Mouse (Mus musculus) layer of hippocampus, postnatal 10 days (tissue): ENCODE data around the gene Dntt. TPM values are rescaled to one million over a fixed set of nuclear protein-coding genes. Genes with fewer than 3 reads are reported as not detected.
A peak's percentile ranks its signal among the peaks of the same experiment; 100 is the strongest.

ENCODE experiments used
- DNase-seq, 2 experiments: peaks; one replicate each; pipeline ENCODE4 v3.0.0; 2021; ENCODE audit warnings: low spot score in 2 of 2
- total RNA-seq, 2 experiments: library from RNA; stranded (reverse); gene quantifications; 2 replicates each; pipeline ENCODE4 v1.2.3; 2021

Dntt gene
- total RNA-seq, 2 experiments from 2014 or later, result 0.16 to 0.30 TPM

GRCm38 (mm10) chr19:41008674-41009395 lies 20.2 kb upstream of the Dntt start:
- DNase-seq, result no peak

- DNase-seq, result no peak
Observed at GRCm38 (mm10) chr19:41011676-41012075, 17.4 kb upstream of the Dntt start.

- DNase-seq, result no peak
Observed at GRCm38 (mm10) chr19:41013591-41013990, 15.5 kb upstream of the Dntt start.

- no peak for DNase-seq
Observed at GRCm38 (mm10) chr19:41014003-41014402, 15.1 kb upstream of the Dntt start.

GRCm38 (mm10) chr19:41015951-41016716 lies 12.9 kb upstream of the Dntt start:
- peak; percentile 70 to 73 for DNase-seq

GRCm38 (mm10) chr19:41019164-41019675 lies 9.9 kb upstream of the Dntt start:
- no peak for DNase-seq

- no peak for DNase-seq
Observed at GRCm38 (mm10) chr19:41020537-41020936, 8.5 kb upstream of the Dntt start.

GRCm38 (mm10) chr19:41022244-41022643 lies 6.8 kb upstream of the Dntt start:
- no peak for DNase-seq

- DNase-seq, result no peak
Observed at GRCm38 (mm10) chr19:41026551-41026950, 2.5 kb upstream of the Dntt start.

GRCm38 (mm10) chr19:41027024-41027423 lies 2.1 kb upstream of the Dntt start:
- no peak for DNase-seq

GRCm38 (mm10) chr19:41027601-41028000 lies 1.5 kb upstream of the Dntt start:
- no peak for DNase-seq

GRCm38 (mm10) chr19:41030161-41030560 lies 1.1 kb downstream of the Dntt start:
- no peak for DNase-seq

GRCm38 (mm10) chr19:41031009-41031408 lies 1.9 kb downstream of the Dntt start:
- DNase-seq, result no peak

GRCm38 (mm10) chr19:41031869-41032268 lies 2.8 kb downstream of the Dntt start:
- DNase-seq, result no peak

- no peak for DNase-seq
Observed at GRCm38 (mm10) chr19:41035809-41036551, 6.9 kb downstream of the Dntt start.

- no peak for DNase-seq
Observed at GRCm38 (mm10) chr19:41039110-41039509, 10.0 kb downstream of the Dntt start.

GRCm38 (mm10) chr19:41045091-41045770 lies 16.2 kb downstream of the Dntt start:
- DNase-seq, result no peak

GRCm38 (mm10) chr19:41047437-41048186 lies 18.5 kb downstream of the Dntt start:
- DNase-seq, result peak; percentile 29 to 53

GRCm38 (mm10) chr19:41048187-41048559 lies 19.1 kb downstream of the Dntt start:
- DNase-seq, result no peak

GRCm38 (mm10) chr19:41051714-41052113 lies 22.6 kb downstream of the Dntt start:
- DNase-seq, result no peak
